Mouse (Mus musculus): Measurements from ENCODE around the gene Raly. TPM values are rescaled to one million over a fixed set of nuclear protein-coding genes. Genes with fewer than 3 reads are reported as not detected.

Gene Raly
- total RNA-seq, 2 experiments from 2014 or later = 93.6 to 104 TPM

DNA sequence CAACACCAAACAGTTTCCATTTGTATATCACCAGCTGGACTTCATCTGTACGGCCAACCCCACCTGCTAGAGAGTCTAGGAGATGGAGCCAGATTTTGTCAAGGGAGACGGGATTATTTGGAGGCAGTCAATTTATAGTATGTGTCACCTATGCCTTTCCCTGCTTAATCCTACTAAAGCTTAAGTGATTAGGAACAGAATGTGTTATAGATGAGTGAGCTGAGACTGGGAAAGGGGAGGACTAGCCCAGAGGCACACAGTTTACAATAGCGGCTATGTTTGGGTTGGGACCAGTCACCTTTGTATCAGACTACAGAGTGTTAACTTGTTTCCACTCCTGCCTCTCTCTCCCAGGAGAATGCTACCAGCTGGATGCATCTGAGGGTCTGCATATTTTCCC, 11.2 kb upstream of the Raly start:
- intact Hi-C loops (cut with DNase I) = no loop called here
- DNase-seq (ENCODE audit: extremely low spot score in 1 of 2, low spot score in 2 of 2) = no peak

DNA sequence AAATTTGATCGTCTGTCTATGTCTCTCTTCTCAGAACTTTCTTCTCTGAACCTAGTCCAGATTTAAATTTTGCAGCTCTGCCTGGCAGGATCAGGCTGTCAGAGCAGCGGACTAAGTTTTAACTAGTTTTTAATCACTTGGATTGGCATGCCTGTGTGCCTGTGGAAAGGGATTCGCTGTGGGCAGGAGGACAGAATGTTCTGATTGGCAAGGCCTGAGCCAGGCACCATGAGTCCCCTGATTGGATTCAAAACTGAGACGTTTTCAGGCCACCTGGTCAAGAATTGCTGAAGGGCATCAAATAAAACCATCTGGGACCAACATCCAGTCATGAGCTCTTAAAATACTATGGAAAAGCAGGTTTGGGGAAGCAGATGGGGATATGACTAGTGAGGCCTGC, 8.5 kb upstream of the Raly start:
- no peak for DNase-seq (ENCODE audit: extremely low spot score in 1 of 2, low spot score in 2 of 2)
- intact Hi-C loops (cut with DNase I) = no loop called here

- no peak for DNase-seq (ENCODE audit: extremely low spot score in 1 of 2, low spot score in 2 of 2)
- intact Hi-C loops (cut with DNase I) = no loop called here
Measured at GRCm38 (mm10) chr2:154782856-154783650, 7.8 kb upstream of the Raly start.

DNA sequence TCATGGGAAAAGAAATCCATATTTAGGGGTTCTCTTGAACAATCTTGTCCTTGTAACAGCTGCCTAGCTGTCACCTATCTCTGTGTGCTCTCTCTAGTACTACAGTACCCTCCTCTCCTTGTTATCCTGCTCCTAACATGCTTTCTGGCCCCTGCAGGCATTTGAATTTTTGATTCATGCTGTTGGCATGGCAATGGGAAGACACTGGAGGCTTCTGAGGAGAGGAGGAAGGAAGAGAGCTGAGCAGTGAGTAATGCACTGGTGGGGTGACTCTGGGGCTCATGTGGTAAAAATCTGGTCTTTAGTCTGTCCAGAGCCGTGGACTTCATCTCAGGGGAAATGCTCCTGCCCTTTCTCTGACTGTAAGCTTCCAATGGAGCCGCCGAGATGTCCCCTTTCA, 5.6 kb upstream of the Raly start:
- intact Hi-C loops (cut with DNase I) = no loop called here

DNA sequence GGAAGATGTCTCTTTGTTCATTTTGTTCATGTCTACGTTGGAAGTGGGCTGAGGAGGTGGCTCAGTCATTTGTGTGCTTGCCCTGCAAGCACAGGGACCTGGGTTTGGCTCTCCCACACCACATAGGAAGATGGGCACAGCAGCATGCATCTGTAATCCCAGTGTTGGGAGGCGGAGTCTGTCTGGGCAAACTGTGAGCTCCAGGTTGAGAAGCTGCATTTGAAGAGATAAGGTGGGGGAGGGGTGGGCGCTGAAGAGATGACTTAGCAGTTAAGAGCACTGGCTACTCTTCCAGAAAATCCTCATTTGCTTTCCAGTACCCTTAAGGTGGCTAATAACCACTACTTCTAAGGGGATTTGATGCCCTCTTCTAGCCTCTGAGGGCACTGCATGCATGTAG, 4.7 kb upstream of the Raly start:
- intact Hi-C loops (cut with DNase I) = no loop called here
- DNase-seq (ENCODE audit: extremely low spot score in 1 of 2, low spot score in 2 of 2) = no peak

More for the DNA sequence above, 5.6 kb upstream of the Raly start:
- DNase-seq (ENCODE audit: extremely low spot score in 1 of 2, low spot score in 2 of 2) = no peak

- no peak for DNase-seq (ENCODE audit: extremely low spot score in 1 of 2, low spot score in 2 of 2)
- intact Hi-C loops (cut with DNase I) = no loop called here
Measured at GRCm38 (mm10) chr2:154786776-154787175, 4.1 kb upstream of the Raly start.

DNA sequence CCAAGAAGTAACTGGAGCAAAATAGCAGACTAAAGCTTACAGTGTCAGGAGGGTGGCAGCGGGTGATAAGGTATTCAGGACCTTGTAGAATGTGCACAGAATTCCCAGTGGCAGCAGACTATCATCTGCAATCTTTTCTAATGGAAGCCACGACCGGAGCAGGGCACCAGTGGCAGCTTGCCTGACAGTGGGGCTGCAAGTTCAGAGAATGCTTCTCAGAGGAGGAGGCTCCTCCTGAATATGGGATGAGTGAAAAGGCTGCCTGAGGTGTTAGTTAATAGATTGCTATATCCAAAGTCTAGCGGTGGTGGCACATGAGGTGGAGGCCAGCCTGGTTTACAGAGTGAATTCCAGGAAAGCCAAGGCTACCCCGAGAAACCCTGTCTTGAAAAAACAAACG, 1.5 kb upstream of the Raly start:
- intact Hi-C loops (cut with DNase I) = no loop called here
- DNase-seq (ENCODE audit: extremely low spot score in 1 of 2, low spot score in 2 of 2) = no peak

DNA sequence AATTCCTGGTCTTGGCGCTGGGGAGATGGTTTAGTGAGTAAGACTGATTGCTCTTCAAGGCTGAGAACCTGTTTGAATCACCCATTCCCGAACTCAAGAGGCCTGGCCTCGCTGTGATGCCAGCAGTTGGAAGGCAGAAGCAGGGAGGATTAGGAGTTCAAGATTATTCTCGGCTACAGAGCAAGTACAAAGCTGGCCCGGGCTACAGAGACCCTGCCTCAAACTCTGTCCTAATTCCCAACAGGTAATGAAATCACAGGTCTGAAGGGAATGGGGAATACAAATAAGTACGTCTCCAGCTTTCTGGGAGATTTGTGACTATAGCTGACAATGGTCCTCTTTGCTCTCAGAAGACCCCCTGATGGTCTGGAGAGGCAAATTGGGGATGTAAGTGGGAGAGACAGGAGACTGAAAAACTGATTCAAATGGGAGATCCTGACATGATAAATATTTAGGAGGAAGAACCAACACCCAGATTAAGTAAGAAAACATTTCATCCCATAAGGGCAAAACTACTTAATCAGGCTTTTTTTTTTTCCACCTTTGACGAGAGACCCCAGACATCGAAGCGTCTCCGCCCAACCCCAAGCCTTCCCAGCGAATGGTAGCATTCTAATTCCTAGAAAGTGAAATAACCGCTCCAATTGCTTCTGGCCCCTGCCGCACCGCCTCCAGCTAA, 780 bp upstream of the Raly start:
- intact Hi-C loops (cut with DNase I) = no loop called here
- no peak for DNase-seq (ENCODE audit: extremely low spot score in 1 of 2, low spot score in 2 of 2)

DNA sequence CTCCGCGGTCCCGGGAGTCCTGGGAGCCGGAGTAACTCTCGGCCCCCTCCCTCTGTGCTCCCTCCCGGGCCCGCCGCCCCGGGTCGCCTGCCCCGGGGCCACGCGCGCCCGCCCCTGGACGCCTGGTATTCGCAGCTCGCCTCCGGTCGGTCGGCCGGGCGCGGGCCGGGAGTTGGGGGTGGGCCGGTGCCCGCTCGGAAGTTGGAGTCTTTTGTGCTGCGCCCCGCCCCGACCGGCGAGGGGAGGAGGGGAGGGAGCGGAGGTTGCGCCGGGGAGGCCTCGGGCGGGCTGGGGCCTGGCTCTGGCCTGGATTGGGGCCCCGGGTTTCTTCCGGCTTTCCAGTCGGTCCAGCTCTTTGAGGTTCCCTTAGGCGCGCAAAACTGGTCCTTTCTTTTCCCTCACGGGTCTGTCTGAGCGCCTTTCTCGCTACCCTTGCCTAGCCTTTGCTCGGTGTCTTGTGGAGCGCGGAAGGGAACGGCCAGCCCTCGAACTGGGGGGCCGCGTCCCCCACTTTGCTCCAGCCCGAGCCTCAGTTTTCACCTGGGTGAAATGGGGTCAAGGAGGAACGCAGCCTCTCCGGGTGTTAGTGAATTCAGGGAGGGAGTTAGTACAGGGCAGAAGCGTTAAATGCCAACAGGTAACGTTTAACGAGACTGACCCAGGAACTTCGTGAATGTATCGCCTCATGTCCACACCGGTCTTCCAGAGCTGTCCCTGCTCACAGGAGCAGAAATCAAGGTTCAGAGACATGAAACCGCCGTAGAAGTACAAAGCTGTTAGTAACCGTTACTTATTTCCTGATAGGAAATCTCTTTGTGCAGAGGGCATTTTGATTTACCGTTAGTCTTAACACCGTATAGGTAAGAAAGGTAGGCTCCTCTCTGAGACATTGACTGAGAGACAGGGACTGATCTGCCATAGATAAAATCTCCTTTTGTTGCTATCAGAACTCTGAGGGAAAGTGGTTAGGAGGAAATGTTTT, 1.1 kb downstream of the Raly start:
- intact Hi-C loops (cut with DNase I) = no loop called here
- peak in 1 of 2 experiments; percentile 90 for DNase-seq (ENCODE audit: extremely low spot score in 1 of 2, low spot score in 2 of 2)

- intact Hi-C loops (cut with DNase I) = no loop called here
Measured at GRCm38 (mm10) chr2:154803372-154803771, 12.5 kb downstream of the Raly start.

GRCm38 (mm10) chr2:154803845-154804244, 12.9 kb downstream of the Raly start:
- intact Hi-C loops (cut with DNase I) = no loop called here
- DNase-seq (ENCODE audit: extremely low spot score in 1 of 2, low spot score in 2 of 2) = no peak

More at GRCm38 (mm10) chr2:154803372-154803771, 12.5 kb downstream of the Raly start:
- no peak for DNase-seq (ENCODE audit: extremely low spot score in 1 of 2, low spot score in 2 of 2)

- DNase-seq (ENCODE audit: extremely low spot score in 1 of 2, low spot score in 2 of 2) = no peak
- intact Hi-C loops (cut with DNase I) = no loop called here
Measured at GRCm38 (mm10) chr2:154807689-154808088, 16.8 kb downstream of the Raly start.

GRCm38 (mm10) chr2:154809107-154809762, 18.3 kb downstream of the Raly start:
- intact Hi-C loops (cut with DNase I) = no loop called here
- peak in 1 of 2 experiments; percentile 22 for DNase-seq (ENCODE audit: extremely low spot score in 1 of 2, low spot score in 2 of 2)

- intact Hi-C loops (cut with DNase I) = no loop called here
- DNase-seq (ENCODE audit: extremely low spot score in 1 of 2, low spot score in 2 of 2) = no peak
Measured at GRCm38 (mm10) chr2:154810821-154811220, 19.9 kb downstream of the Raly start.

DNA sequence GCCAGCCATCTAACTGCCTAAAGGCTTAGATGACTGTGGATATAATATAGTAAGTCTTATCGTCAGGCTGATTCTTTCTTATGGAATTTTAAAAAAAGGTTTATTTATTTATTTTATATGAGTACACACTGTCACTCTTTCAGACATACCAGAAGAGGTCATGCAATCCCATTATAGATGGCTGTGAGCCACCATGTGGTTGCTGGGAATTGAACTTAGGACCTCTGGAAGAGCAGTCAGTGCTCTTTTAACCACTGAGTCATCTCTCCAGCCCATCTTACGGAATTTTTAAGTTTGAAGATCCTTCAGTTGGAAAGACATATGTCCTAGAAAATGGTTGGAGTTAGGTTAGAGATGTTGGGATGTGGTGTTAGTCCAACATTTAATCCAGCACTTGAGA, 22.5 kb downstream of the Raly start:
- intact Hi-C loops (cut with DNase I) = no loop called here
- no peak for DNase-seq (ENCODE audit: extremely low spot score in 1 of 2, low spot score in 2 of 2)

DNA sequence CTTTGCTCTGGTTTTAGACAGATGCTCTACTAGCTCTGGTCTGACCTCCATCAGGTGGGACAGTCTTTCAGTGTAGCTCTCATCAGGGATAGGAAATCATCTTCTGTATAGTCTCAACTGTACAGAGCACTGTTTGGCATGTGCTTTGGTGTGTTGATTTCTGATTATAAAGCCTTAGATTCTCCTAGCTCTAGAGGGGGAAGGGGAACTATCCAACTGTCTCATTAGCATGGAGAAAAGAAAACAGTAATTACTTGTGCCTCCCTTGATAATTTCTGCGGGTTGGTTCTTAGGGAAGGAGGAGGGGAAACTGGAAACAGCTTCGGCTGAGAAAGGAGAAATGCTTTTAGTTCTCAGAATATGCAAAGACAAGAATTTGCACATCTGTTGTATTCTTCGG, 26.2 kb downstream of the Raly start:
- no peak for DNase-seq (ENCODE audit: extremely low spot score in 1 of 2, low spot score in 2 of 2)
- intact Hi-C loops (cut with DNase I) = no loop called here

DNA sequence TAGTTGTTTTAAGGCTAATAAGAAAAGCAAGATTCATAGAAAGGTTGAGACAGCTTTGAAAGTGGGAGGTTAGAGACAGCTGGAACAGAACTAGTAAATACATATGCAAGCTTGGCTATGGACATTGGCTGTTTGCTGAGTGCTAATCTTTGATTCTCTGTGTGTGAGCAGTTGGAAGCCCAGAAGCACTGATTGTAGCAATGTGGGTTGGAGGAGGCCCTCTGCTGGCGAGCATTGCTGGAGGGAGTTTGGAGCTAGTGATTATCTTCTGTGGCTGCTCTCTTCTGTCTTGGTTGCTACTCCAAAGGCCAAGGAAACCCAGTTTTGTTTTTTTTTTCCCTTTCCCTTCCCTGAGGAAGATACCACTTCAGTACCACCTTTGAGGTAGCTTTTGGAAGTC, 26.9 kb downstream of the Raly start:
- peak; percentile 32 to 60 for DNase-seq (ENCODE audit: extremely low spot score in 1 of 2, low spot score in 2 of 2)

GRCm38 (mm10) chr2:154818599-154818998, 27.7 kb downstream of the Raly start:
- no peak for DNase-seq (ENCODE audit: extremely low spot score in 1 of 2, low spot score in 2 of 2)
- intact Hi-C loops (cut with DNase I) = no loop called here

More for the DNA sequence above, 26.9 kb downstream of the Raly start:
- intact Hi-C loops (cut with DNase I) = no loop called here

GRCm38 (mm10) chr2:154820346-154820745, 29.4 kb downstream of the Raly start:
- DNase-seq (ENCODE audit: extremely low spot score in 1 of 2, low spot score in 2 of 2) = no peak
- intact Hi-C loops (cut with DNase I) = no loop called here
